Mouse (Mus musculus) ES-Bruce4 (cell line): ENCODE measurements at regions not wholly inside any gene's neighbourhood (a gene's known extent, or its start where the extent isn't known, plus 50 kb on each side); places are given as distances from the start of the nearest gene placed in this dataset.

ENCODE experiments used
- H3K27ac ChIP-seq: 2 replicates; pipeline ENCODE4 v1.5.1; 2012; ENCODE audit warnings: low read length, inconsistent platforms; ENCODE audit not compliant: insufficient read depth
- H3K27me3 ChIP-seq: 2 replicates; pipeline ENCODE4 v1.6.1; 2012; ENCODE audit warnings: mild to moderate bottlenecking, low read length, inconsistent platforms; ENCODE audit not compliant: control insufficient read depth, poor library complexity, insufficient read depth, severe bottlenecking
- H3K36me3 ChIP-seq: 2 replicates; pipeline ENCODE4 v1.6.1; 2012; ENCODE audit warnings: inconsistent platforms, mild to moderate bottlenecking, low read length, moderate library complexity; ENCODE audit not compliant: control insufficient read depth, poor library complexity, insufficient read depth, severe bottlenecking
- H3K4me1 ChIP-seq: one replicate; pipeline ENCODE4 v1.8.1; 2011; ENCODE audit warnings: low read length; ENCODE audit not compliant: control insufficient read depth, insufficient read depth
- H3K4me3 ChIP-seq: 2 replicates; pipeline ENCODE4 v1.5.1; 2011; ENCODE audit warnings: low read depth, mild to moderate bottlenecking, low read length
- H3K9ac ChIP-seq: 2 replicates; pipeline ENCODE4 v1.6.1; 2012; ENCODE audit warnings: low read depth, mild to moderate bottlenecking, inconsistent platforms; ENCODE audit not compliant: poor library complexity, severe bottlenecking
- H3K9me3 ChIP-seq: replicated peaks from 2 replicates; pipeline ENCODE4 v1.6.1; 2012; ENCODE audit warnings: mild to moderate bottlenecking, low read length, inconsistent platforms; ENCODE audit not compliant: control insufficient read depth, poor library complexity, insufficient read depth, severe bottlenecking
- CTCF ChIP-seq: IDR thresholded peaks from one replicate; pipeline ENCODE4 v1.8.1; 2011; ENCODE audit warnings: low read depth, low read length
- EP300 ChIP-seq: IDR thresholded peaks from 2 replicates; pipeline ENCODE4 v1.6.1; 2011; ENCODE audit warnings: low read depth, low read length; ENCODE audit not compliant: insufficient read depth
- POLR2A ChIP-seq: IDR thresholded peaks from one replicate; pipeline ENCODE4 v1.8.1; 2011; ENCODE audit warnings: low read length; ENCODE audit not compliant: insufficient read depth

DNA sequence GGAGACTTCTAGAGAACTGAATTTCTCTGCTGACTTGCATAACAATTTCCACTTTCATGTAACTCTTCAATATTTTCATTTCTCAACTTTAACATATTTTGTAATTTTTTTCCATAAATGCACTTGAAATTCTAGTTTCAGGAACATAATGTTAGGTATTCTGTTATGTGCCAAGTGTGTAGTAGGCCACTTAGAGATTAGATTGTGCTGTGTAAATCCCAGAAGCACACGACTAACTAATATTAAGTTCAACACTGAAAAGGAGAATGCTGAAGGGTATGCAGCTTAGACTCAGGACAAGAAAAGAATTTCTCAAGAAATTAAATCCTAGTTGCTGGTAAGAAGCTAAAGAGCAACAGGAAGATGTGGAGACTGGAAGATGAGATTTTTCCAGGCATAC is 455.8 kb upstream of the Negr1 start:
- no peak overlapping the region for H3K4me3 ChIP-seq
- TF ChIP-seq POLR2A: no peak
- TF ChIP-seq CTCF: no peak
- no peaks in the 10 kb centered on the region for H3K4me1 ChIP-seq
- no peaks in the 10 kb centered on the region for H3K36me3 ChIP-seq
- H3K9ac ChIP-seq: no peak overlapping the region
- no peak overlapping the region for H3K27ac ChIP-seq
- H3K9me3 ChIP-seq: no peaks in the 10 kb centered on the region
- no peaks in the 10 kb centered on the region for H3K27me3 ChIP-seq

DNA sequence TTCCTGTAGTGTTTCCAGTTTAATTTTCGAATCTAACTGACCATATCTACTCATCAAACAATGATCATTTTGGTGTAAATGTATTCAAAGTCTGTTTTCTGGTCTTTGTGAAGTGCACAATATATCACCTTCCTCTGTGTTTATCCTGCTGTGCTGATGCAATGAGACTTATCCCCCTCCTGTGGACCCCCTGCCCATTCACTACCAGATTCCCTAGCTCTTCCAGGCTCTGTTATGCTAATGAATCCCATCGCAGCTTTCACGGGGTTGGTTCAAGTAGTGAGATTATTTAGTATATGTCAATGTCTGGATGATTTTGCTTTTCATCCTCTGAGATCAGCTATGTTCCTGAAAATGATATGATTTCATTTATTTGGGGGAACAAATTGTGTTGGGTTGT is 441.3 kb upstream of the Negr1 start:
- Histone ChIP-seq H3K9me3 (no peaks in the 10 kb centered on the region), H3K4me3 (no peak overlapping the region), H3K4me1 (no peaks in the 10 kb centered on the region), H3K27me3 (no peaks in the 10 kb centered on the region), H3K27ac (no peak overlapping the region), H3K36me3 (no peaks in the 10 kb centered on the region), H3K9ac (no peak overlapping the region)
- TF ChIP-seq CTCF: no peak
- no peak for TF ChIP-seq EP300
- no peak for TF ChIP-seq POLR2A

DNA sequence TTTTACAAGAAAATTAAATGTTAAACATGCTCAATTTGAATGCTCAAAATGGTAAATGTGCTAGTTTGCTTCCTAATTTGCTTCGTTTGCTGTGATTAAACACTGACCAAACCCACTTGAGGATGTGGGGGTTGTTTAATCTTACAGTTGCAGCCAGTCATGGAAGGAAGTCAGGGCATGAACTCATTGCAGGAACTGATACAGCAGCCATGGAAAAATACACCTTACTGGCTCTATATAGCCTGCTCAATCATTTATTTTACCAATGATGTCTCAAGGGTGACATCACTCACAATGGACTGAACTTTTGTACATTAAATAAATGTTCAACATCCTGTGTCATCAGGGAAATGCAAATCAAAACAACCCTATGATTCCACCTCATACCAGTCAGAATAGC is 430.0 kb upstream of the Negr1 start:
- Histone ChIP-seq H3K36me3 (no peaks in the 10 kb centered on the region), H3K9ac (no peak overlapping the region), H3K27ac (no peak overlapping the region), H3K9me3 (no peaks in the 10 kb centered on the region), H3K4me1 (no peaks in the 10 kb centered on the region), H3K4me3 (no peak overlapping the region), H3K27me3 (no peaks in the 10 kb centered on the region)
- no peak for TF ChIP-seq CTCF
- no peak for TF ChIP-seq EP300
- no peak for TF ChIP-seq POLR2A

DNA sequence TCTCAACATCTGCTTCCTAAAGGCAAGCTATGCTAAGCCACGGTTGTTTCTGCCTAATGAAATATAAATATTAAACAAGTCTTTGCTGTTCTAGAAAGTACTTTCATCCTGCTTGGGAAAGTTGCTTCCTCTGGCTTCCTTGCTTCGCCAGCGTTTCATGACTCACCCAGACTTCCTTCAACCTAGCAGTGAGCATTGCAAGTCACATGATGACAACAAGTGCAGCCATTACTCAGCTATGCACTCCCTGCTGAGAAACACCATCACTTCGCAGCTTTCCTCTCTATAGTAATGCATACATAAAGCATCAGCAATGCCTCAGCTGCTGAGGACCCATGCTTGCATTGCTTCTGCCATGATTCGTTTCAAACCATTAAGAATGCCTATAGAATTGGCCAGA is 420.2 kb upstream of the Negr1 start:
- H3K4me3 ChIP-seq: no peak overlapping the region
- H3K27ac ChIP-seq: no peak overlapping the region
- H3K4me1 ChIP-seq: no peaks in the 10 kb centered on the region
- H3K9ac ChIP-seq: no peak overlapping the region
- H3K27me3 ChIP-seq: no peaks in the 10 kb centered on the region
- TF ChIP-seq POLR2A (no peak), EP300 (no peak), CTCF (no peak)
- no peaks in the 10 kb centered on the region for H3K36me3 ChIP-seq
- H3K9me3 ChIP-seq: no peaks in the 10 kb centered on the region

DNA sequence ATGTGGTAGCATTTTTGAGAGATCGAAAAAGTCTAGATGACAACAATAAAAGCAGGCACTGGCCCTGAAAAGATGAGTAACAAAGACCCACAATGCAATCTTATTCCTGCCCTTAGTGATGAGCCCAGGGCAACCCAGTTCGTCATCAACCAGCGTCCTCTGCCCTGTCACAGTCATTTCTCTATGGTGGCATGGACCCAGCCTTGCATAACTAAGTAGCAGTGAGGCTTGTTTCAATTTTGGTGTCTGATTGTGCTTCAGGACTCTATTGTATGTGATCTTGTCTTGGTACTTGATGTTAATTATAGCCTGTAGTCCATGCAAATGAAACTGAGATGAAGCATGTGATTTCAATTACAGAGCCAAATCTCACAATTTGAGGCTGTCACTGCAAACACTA is 412.3 kb upstream of the Negr1 start:
- Histone ChIP-seq H3K27ac (no peak overlapping the region), H3K36me3 (no peaks in the 10 kb centered on the region), H3K4me1 (no peaks in the 10 kb centered on the region), H3K9ac (no peak overlapping the region), H3K9me3 (no peaks in the 10 kb centered on the region), H3K27me3 (no peaks in the 10 kb centered on the region), H3K4me3 (no peak overlapping the region)
- TF ChIP-seq EP300: no peak
- no peak for TF ChIP-seq POLR2A
- TF ChIP-seq CTCF: no peak

DNA sequence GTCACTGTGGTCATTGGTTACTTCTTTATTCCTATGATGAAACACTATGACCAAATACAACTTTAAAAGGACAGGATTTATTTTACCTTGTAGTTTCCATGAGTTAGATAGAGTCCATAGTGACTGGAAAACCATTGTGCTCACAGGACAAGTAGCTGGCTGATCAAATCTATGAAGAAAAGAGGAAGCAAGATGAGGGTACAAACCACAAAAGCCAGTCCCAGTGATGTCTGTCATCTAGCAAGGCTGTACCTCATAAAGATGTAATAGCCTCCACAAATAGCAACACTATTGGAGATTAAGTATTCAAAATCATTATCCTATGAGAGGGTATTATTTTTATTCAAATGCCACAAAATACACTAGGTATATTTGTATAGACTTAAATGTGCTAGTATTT is 391.5 kb upstream of the Negr1 start:
- Histone ChIP-seq H3K9me3 (no peaks in the 10 kb centered on the region), H3K27ac (no peak overlapping the region), H3K27me3 (no peaks in the 10 kb centered on the region), H3K4me3 (no peak overlapping the region), H3K9ac (no peak overlapping the region), H3K4me1 (no peaks in the 10 kb centered on the region), H3K36me3 (no peaks in the 10 kb centered on the region)
- no peak for TF ChIP-seq EP300
- no peak for TF ChIP-seq POLR2A
- TF ChIP-seq CTCF: no peak

DNA sequence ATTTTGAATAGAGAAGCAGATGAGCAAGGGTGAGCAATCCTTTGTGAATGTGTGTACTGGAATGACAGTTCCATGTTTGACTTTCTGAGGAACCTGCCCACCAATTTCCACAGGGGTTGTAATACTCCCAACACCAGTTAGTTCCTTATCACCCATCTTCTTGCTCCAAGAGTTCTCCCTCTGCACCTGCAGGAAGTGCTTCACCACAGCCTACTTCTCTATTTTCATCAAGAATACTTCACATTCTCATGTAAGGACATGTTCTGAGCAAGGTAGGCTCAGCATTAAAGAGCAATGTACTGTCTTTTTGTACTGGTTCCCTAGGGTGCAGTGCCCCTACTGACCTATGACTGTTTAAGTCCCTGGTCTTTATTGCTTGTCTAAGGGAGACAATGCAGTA is 362.9 kb upstream of the Negr1 start:
- Histone ChIP-seq H3K36me3 (no peaks in the 10 kb centered on the region), H3K4me3 (no peak overlapping the region), H3K27ac (no peak overlapping the region), H3K9me3 (no peaks in the 10 kb centered on the region), H3K27me3 (no peaks in the 10 kb centered on the region), H3K9ac (no peak overlapping the region), H3K4me1 (no peaks in the 10 kb centered on the region)
- TF ChIP-seq CTCF (no peak), EP300 (no peak), POLR2A (no peak)
